Mouse (Mus musculus): ENCODE results near the gene Rab31. TPM values are rescaled to one million over a fixed set of nuclear protein-coding genes. Genes with fewer than 3 reads are reported as not detected.

Gene Rab31
- total RNA-seq, 2 experiments from 2014 or later: 39.7 to 42.5 TPM

DNA sequence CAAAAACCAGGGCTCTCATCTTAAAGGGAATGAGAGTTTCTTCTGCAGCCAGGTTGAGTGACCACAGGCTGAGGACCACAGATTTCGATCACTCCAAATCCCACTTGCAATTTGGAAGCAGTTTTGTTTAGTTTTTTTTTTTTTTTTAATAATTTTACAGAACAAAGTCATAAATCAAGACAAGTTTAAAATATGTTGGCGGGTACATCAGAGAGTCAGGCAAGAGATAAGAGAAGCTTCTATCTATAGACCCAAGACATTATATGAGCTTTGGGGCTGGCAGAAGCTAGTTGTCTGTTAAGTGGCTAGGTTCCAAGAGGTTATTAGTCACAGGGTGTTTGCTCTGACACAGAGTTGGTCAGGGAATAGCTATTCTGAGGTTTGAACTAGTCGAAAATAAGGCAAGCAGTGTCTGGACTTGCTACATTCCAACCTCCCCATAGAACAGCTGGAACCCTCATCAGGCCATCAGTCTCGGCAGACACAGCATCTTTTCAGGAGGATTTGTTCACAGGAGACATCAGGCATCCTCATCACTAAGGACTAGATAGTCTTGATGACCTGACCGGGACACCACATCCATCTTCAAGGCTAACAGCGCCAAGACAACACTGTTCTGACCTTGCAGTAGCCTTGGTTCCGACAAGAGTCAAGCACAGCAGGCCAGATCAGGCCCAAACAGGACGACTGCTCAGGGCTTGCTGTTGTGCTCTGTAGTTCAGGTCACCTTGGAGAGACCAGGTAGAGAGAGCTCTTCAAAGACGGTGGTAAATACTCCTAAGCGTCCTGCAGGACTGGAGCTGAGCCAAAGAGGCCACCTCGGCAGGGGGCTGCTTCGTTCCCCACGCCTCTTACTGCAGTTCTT lies 68.8 kb downstream of the Rab31 start:
- DNase-seq: no peak

DNA sequence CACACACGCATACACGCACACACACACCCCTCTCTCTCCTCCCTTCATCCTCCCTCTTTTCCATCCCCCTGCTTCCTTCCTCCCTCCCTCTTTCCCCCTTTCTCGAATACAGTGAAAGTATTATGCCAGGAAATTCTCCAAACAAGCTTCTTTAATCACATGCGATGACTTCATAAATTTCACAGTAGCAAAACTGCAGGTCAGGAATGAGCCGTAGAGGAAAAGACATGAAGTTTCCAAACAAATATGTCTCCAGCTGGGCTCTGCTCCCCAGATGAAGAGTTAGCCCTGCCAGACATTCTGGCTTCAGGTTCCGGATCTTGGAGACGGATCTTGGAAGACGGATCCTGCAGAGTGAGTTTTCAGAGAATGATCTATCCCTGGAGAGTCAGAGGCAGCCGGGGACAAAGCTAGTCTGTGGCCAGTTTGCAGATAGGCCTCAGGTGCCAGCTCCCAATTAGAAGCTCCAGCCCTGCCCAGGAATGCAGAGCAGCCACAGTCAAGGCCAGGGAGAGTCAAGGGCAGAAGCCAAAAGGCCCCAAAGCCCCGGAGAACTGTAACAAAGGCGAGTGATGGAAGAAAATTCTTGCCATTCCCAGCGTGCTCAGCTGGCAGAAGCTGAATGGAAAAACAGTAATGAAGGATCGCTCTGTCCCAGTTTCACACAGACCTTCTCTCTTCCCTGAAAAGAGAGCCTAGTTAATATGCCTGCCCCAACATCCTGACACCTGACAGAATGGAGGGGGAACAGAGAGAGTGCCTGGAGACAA lies 70.6 kb downstream of the Rab31 start:
- peak; percentile 79 for DNase-seq

DNA sequence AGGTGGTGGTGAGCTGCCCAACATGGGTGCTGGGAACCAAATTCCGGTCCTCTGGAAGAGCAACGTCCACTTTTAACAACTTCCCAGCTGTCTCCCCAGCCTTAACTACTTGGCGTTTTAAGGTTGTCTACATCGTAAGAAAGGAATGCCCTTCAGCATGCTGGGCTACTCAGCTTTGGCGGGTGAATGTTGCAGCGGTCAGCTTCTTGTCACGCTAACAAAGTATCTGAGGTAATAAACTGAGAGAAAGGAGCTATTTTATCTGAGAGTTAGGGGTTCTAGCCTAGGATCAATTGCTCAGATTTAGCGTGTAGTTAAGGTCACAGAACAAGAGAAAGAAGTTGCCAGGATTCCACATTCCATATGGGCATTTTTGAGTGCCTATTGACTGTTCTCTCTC lies 71.2 kb downstream of the Rab31 start:
- DNase-seq: peak; percentile 19

DNA sequence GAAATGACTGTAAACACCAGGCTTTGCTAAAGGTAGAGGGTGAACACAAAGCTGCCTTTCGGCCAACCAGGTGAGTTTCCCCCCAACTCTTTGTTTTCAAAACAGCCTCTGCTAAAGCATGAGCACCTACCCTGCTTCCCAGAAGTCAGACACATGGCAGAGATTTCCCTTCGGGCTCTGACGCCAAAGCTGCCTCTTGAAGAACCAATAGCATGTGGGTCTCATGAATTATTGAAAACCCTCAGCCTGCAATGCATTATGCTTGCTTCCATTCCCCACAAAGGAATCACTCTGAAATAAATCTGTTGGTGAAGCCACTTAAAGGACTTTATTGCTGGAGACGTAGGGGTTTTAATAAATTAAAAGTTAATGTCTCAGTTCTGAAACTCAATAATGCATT lies 72.5 kb downstream of the Rab31 start:
- DNase-seq: no peak

DNA sequence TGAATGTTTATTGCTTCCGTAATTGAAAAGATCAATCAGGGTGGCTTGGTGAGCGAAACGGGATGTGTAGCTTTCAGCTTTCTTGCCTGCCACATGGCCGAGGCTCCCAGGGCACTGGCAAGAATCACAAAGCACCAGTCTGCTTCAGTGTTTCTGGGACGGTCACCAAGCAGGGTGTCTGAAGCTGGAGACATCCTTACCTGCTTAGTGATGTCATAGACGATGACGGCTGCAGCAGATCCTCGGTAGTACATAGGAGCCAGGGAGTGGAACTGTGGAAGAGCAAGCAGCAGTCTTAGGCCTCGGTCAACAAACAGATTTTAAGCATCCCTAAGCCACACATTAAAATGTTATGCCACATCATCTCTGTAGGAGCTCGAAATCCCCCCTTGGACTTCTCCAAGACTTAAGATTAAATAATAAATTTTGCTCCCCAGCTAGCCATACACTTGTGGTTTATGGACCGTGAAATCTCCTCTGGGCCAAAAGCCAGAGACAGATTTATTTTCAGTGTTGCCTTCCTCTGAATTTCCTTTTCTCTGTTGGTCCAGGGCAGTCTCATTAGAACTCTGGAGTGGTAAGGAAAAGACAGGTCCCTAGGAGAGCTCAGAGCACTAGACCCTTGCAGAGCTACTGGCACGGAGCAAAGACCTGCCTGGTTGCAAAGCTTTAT lies 74.6 kb downstream of the Rab31 start:
- no peak for DNase-seq

DNA sequence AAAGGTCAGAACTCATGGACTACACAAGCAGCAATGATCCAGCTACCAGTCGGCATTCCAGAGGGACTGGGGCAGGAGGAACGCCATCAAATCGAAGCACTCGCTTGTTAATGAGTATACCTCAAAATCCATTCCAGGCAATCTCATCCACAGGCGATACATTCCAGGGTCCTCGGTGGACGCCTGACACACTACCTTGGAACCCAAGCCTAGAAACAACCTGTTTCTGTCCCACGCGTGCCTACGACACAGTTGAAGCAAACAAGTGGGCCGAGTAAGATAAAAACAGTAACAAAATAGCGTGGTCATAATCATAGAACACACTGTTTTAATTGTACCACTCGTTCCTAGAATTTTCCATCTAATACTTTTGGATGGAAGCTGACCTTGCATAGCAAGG lies 75.6 kb downstream of the Rab31 start:
- DNase-seq: no peak

DNA sequence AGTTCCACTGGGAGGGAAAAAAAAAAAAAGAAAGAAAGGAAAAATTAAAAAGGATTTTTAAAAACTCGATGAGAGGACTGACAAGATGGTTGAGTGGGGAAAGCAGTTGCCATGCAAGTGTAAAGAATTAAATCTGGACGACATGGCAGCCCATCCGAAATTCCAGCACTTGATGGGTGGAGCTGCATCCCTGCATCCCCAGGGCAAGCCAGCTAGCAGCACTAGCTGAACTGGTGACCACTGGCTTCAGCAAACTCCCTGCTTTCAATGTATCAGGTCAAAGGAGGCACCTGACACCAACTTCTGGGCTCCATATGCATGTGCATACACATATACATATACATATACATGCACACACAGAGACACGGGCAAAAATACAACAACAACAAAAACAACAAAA lies 80.3 kb downstream of the Rab31 start:
- DNase-seq: no peak

DNA sequence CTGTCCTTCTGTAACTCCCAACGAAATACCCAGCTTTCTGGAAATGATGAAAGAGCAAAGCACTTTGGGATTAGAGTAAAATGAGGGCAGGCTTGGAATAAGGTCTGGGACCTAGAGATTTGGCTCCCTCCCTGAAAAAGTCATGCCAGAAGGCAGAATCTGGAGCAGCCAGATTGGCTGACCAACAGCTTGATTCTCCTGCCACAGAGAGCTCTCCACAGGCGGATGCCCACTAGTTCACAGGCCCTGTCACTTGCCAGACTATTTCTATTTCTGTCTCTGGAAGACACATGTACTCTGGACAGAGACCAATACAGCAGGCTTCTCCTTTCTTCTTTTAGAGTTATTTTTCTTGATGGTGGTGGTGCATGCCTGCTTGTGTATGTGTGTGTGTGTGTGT lies 88.8 kb downstream of the Rab31 start:
- peak; percentile 50 for DNase-seq

DNA sequence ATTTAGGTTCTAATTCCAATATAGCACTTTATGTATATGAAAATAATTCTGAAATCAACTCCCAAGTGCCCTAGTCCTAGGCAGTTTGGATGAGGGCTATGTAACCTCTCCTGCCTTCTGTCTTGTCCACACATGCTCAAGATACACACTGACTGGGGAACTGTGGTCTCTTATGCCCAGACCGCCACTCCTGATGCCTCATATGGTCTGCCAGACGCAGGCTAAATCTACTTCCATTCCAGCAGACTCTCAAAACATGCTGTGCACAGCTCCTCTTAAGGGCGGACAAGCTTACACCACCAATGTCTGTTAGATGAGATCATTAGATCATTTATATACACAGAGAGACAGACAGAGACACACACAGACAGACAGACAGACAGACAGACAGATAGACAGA lies 89.2 kb downstream of the Rab31 start:
- peak; percentile 28 for DNase-seq

DNA sequence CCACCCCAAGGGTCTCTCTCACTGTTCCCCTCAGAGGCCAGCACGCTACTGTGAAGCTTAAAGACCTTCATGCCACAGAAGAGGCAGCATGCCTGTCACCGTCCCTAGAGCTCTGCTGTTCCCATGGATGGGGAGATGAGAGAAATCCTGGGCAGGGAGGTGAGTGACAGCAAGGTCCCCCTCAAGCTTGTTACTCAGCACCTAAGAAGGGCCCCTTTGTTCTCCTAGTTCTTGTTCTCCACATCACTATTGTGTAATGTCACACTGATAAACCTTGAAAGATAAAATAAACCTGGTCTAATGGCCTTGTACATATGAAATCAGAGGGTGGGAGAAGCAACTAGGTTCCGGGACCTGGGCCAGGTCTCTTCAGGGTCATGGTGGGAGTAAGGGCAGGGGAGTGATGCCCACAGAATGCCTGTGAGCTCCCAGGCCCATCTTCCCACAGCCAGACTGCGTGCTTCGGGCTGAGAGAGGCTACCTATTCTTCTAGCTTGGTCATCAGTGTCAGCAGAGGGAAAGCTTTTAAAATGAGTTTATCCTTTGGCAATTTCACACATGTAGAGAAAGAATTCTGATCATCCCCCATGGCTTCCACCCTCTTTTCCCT lies 90.4 kb downstream of the Rab31 start:
- no peak for DNase-seq

DNA sequence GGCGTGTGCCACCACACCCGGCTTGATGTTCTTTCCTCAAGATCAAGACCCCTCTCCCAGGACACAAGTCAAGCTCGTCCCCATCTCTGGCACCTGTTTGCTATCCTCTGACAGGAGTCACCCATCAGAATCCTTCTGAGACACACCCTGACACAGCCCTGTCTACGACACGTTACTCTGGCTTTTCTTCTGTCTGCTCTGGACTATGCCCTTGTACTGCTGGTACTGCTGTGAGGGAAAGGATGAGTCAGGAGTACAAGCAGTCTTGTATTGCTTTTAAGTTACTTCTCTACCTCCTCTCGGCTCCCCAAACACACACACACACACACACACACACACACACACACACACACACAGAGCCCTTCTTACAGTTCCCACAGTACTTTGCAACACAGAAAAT lies 91.0 kb downstream of the Rab31 start:
- DNase-seq: no peak

DNA sequence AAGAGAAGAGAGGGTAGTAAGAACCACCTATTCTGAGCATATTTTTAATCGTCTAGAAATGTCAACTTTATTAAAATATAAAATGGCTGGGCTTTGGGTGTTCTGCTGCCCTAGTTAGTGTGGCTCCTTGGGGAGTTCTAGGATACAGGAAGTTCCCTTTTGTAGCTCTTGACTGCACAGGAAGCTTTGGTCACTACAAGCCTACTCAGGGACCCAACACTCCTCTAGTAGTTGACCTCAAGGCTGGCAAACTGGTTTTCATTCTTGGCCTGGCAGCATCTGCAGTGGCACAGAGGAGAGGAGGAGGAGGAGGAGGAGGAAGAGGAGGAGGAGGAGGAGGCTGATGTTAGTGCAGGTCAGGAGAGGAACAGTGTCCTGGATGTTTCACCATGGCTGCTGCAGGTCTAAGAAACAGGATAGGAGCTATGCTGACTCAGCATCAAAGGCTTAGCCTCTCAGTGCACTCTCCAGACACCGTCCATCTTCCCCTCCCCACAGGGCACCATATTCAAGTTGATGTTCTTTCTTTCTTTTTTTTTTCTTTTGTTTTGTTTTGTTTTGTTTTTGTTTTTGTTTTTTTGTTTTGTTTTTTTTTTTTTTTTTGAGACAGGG lies 91.6 kb downstream of the Rab31 start:
- no peak for DNase-seq

DNA sequence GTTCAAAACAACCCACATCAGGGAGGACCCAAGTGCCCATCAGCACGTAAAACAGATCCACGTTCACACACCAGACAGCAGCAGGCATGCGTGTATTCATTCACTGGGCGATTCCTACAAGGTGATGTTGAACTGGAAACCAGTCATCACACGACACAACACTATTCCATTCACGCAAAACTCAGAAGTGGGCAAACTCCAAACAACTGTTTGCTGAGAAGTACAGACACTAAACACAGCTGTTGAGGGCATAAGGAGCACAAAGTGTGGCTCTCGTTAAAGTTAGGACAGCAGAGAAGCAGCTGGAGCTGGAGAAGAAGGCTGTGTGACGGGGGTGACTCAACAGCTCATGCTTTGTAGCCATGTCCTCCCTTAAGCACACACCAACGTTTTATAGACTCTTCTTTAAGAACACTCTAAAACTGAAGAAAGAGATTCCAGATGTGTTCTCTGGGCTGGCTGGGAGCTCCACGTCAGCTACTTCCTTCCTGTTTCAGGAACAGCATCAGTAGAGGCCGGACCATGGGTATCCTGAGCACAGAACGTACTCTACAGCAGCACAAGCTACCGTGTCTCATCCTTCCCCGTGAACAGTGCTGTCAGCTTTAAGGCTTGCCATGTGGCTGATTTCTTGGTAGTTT lies 92.6 kb downstream of the Rab31 start:
- peak; percentile 26 for DNase-seq

DNA sequence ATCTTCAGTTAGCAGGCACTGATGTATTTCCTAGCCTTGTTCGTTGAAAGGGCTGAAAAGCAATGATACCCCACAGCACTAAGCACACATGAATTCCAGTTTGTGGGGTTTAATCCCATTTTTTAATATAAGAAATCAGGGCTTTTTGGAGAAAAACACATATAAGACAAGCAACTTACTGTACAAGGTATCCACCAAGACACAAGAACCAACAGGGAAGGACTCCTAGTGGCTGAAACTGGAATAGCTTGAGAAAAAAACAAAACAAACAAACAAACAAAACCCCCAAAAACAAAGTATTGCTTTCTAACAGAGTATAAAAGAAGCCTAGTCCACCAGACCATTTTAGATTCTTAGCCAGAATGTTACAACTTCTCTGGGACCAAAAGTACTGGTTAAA lies 94.8 kb downstream of the Rab31 start:
- DNase-seq: no peak

DNA sequence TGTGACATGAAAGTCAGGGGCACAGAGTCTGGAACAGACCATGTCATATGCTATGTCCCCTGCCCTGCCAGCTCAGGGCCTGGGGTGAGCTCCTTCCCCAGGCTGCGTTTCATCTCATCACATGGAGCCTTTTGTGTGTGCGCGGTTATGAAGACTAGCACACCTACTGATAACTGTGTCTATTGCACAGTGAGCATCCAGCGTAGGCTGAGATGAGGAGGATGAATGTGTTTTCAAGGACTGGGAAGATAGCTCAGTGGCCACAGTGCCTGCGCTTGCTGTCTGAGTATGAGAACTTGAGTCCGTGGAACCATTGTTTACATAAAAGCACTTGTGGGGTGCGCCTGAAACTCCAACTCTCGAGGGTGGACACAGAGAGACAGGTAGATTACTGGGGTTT lies 96.0 kb downstream of the Rab31 start:
- no peak for DNase-seq

DNA sequence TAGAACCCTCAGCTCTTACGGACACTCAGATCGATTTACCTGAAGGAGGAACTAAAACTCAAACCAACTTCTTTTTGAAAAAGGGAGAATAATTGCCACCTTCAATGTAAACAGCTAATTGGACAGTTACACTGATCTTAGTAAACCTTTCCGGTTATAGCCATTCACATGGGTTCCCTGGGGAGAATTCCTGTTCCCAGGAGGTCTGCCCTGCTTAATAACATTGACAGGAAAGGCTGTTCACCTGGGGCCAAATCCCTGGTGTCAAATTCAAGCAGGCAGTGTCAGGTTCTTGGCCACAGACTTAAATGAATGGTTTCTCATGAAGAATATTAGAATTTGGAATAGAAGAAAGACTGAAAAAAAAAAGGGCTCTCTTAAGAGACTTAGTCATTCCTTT lies 96.6 kb downstream of the Rab31 start:
- DNase-seq: no peak

DNA sequence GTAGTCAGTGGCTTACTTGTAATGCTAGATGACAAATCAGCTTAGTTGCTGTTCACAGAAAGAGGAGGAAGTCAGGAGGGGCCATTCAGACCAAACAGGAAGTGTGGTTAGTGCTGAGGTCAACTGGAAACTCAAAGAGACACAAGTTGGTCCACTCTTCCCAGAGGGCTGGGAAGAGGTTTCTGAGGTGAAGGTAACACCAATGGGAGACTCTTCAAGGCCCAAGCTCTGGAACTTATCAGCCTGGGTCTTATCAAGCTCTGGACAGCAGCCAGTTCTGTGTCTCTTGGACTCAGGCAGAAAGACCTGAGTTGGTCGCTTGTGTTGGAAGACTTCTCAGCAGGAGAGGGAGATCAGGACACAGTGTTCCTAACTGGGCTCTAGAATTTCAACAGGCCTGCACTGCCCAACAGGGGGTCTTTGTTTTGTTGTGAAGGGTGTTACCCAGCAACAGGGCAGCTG lies 97.8 kb downstream of the Rab31 start:
- peak; percentile 19 for DNase-seq

DNA sequence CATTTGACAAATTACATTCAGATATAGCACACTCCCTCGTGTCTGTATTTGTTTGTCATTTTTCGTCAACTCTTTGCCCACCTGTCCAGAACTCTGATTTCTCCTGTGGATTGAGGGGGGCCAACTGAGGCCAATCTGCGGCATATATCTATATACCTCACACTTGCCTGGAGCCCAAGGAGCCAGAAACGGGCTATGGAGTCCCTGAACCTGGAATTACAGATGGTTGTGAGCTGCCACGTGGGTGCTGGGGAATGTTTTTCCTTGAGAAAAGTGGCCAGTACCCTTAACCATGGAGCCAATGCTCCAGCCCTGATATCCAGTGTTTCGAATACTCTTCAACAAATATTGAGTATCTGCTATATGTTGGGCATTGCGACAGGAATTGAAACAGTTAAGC lies 99.6 kb downstream of the Rab31 start:
- DNase-seq: no peak

DNA sequence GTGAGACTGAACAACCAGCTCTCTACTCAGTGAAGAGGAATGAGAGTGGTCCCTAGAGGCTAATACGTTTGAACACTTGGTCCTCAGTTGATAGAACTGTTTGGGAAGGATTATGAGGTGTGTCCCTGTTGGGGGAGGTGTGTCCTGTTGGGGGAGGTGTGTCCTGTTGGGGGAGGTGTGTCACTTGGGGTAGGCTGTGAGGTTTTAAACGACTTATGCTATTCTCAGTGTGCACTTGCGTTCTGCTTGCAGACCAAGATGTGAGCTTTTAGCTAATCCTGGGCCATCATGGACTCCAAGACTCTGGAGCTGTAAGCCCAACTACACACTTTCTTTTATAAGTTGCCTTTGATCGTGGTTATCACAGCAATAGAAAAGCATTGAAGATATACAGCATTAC lies 103.5 kb downstream of the Rab31 start:
- DNase-seq: no peak

DNA sequence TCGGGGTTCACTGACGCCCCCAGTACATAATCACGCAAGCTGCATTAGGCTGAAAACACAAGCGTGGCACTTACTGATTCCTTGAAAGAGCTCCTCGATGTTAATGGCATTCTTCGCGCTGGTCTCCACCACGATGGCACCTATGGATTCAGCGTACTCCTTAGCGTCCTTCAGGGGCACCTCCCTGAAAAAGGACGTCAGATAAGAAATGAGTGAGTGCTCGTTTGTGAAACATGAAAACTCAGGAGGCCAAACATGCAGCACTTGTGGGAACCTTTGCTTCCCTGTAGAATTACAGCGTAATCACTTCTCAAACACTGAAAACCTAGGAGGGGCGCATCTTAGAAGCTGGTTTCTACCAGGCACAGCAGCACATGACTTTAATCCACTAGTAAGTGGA lies 104.8 kb downstream of the Rab31 start:
- DNase-seq: no peak

DNA sequence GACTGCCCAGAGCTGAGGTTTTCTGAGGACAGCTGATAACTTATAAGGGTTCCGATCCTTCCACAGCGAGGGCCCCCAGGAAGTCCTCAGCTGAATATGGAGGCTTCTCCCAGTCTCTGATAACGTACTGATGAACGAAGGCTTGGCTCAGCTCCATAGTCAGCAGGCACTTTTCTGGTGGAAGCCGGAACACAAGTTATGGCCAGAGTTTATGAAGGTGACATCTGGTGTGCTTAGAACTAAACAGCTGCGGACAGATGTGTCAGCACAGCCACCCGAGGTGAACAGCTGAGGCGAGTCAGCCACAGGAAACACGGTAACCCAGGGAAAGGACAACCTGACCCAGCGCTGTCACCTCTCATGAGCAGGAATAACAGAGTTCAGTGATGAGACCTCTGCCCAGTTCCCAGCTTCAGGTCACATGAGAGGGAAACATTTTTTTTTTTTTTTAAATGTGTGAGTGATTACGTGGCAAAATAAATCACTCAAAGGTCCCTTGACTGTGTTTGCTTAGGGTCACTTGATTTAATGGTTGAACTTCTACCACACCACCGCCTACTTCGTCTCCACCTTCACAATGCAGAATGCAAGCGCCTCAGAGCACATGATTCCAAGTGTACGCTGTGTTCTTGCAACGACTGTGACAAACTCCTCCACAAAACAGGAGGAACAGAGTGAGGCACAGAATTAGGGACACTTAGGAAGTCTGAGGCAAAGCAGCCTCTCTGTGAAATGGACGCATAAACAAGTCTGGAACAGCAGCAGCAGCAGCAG lies 106.0 kb downstream of the Rab31 start:
- peak; percentile 74 for DNase-seq
